Mouse (Mus musculus) retina, postnatal 1 day (tissue): ENCODE results near the gene Henmt1.

Experiments
- DNase-seq: peaks from one replicate; pipeline ENCODE4 v3.0.0-alpha.2; 2012

Gene Henmt1

GRCm38 (mm10) chr3:108940996-108941395, 1.3 kb downstream of the Henmt1 start:
- no peak for DNase-seq

- no peak for DNase-seq
Observed at GRCm38 (mm10) chr3:108957976-108958375, 18.3 kb downstream of the Henmt1 start.

- DNase-seq = no peak
Observed at GRCm38 (mm10) chr3:108959680-108960295, 20.1 kb downstream of the Henmt1 start.

GRCm38 (mm10) chr3:108961226-108961625, 21.6 kb downstream of the Henmt1 start:
- peak; percentile 49 for DNase-seq

GRCm38 (mm10) chr3:108961655-108962054, 22.0 kb downstream of the Henmt1 start:
- peak; percentile 36 for DNase-seq

- DNase-seq = no peak
Observed at GRCm38 (mm10) chr3:108963278-108963677, 23.6 kb downstream of the Henmt1 start.

- no peak for DNase-seq
Observed at GRCm38 (mm10) chr3:108963776-108964175, 24.1 kb downstream of the Henmt1 start.

- DNase-seq = no peak
Observed at GRCm38 (mm10) chr3:108964361-108965044, 24.8 kb downstream of the Henmt1 start.

- DNase-seq = no peak
Observed at GRCm38 (mm10) chr3:108966051-108966450, 26.4 kb downstream of the Henmt1 start.

GRCm38 (mm10) chr3:108973980-108974660, 34.4 kb downstream of the Henmt1 start:
- DNase-seq = no peak

- DNase-seq = no peak
Observed at GRCm38 (mm10) chr3:108974920-108975485, 35.3 kb downstream of the Henmt1 start.

GRCm38 (mm10) chr3:108977340-108978030, 37.8 kb downstream of the Henmt1 start:
- no peak for DNase-seq

- DNase-seq = no peak
Observed at GRCm38 (mm10) chr3:108981946-108982345, 42.3 kb downstream of the Henmt1 start.

GRCm38 (mm10) chr3:108983989-108984388, 44.3 kb downstream of the Henmt1 start:
- no peak for DNase-seq

GRCm38 (mm10) chr3:108986534-108986933, 46.9 kb downstream of the Henmt1 start:
- DNase-seq = no peak

- no peak for DNase-seq
Observed at GRCm38 (mm10) chr3:108987009-108987659, 47.5 kb downstream of the Henmt1 start.

- no peak for DNase-seq
Observed at GRCm38 (mm10) chr3:108989971-108990548, 50.4 kb downstream of the Henmt1 start.

GRCm38 (mm10) chr3:108994477-108994876, 54.8 kb downstream of the Henmt1 start:
- DNase-seq = no peak

GRCm38 (mm10) chr3:108995379-108995778, 55.7 kb downstream of the Henmt1 start:
- DNase-seq = no peak

- DNase-seq = no peak
Observed at GRCm38 (mm10) chr3:108997284-108997683, 57.6 kb downstream of the Henmt1 start.

- no peak for DNase-seq
Observed at GRCm38 (mm10) chr3:108997762-108998161, 58.1 kb downstream of the Henmt1 start.

GRCm38 (mm10) chr3:108999173-108999572, 59.5 kb downstream of the Henmt1 start:
- no peak for DNase-seq
